Mouse (Mus musculus): ENCODE data around the gene AI837181.

GRCm38 (mm10) chr19:5430408-5430807, 5.5 kb downstream of the AI837181 start:
- no peak for TF ChIP-seq EP300 (IDR thresholded peaks at IDR 0.05; ENCODE audit: insufficient read depth, low read depth, low read length)
- TF ChIP-seq POLR2A (IDR thresholded peaks at IDR 0.05; ENCODE audit: insufficient read depth, low read depth, low read length): no peak
- no peak for TF ChIP-seq CTCF (IDR thresholded peaks at IDR 0.05)
